Mouse (Mus musculus) inflammation-experienced regulatory T-cells (primary cell): ENCODE measurements around the gene Alox5ap. TPM values are rescaled to one million over a fixed set of nuclear protein-coding genes. Genes with fewer than 3 reads are reported as not detected.

Source experiments
- polyA plus RNA-seq, 2 experiments: library from polyadenylated mRNA; unstranded; fragments of 100-300 nt; shearing (Covaris generic); gene quantifications; one replicate each; pipeline ENCODE4 v1.2.1; 2017

Alox5ap gene
- polyA plus RNA-seq, result 1 to 10 TPM in 1 of 2 experiments, under 1 TPM in 1; 0.33 to 9.6 TPM

DNA sequence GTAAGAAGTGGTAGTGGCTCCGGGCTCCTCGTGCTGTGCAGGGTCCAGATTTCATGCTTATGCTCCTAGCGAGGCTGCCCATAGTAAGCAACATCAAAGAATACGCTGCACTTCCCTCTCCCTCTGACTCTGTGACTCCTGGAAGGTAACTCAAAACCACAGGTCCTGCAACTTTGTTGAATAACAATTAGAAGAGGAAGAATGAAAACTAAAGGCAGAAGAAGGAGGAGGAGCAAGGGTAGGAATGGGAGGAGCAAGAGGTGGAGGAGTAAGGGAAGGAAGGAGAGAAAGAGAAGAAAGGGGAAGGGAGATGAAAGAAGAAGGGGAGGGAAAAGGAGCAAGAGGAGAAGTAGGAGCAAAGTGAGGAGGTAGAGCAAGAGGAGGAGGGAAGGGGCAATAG is at the start of gene Alox5ap:
TSS of gene Alox5ap (plus strand) at position 363 of the 400 bp plus-strand sequence.

Other genes starting within 250 kb of the Alox5ap start
- gene Uspl1, start 80.4 kb upstream of the Alox5ap start, polyA plus RNA-seq, result 10 to 100 TPM; 42.7 to 72.4 TPM
- 100 to 1,000 TPM; 202 to 249 TPM for gene Hmgb1, start 80.3 kb upstream of the Alox5ap start, polyA plus RNA-seq
- gene Medag, start 147.0 kb downstream of the Alox5ap start, polyA plus RNA-seq, result 1 to 10 TPM; 2.5 to 4.2 TPM
- not detected for gene Tex26, start 174.9 kb downstream of the Alox5ap start, polyA plus RNA-seq